ENCODE assay signal across 8 mouse cellular contexts in the genomic region with DNA sequence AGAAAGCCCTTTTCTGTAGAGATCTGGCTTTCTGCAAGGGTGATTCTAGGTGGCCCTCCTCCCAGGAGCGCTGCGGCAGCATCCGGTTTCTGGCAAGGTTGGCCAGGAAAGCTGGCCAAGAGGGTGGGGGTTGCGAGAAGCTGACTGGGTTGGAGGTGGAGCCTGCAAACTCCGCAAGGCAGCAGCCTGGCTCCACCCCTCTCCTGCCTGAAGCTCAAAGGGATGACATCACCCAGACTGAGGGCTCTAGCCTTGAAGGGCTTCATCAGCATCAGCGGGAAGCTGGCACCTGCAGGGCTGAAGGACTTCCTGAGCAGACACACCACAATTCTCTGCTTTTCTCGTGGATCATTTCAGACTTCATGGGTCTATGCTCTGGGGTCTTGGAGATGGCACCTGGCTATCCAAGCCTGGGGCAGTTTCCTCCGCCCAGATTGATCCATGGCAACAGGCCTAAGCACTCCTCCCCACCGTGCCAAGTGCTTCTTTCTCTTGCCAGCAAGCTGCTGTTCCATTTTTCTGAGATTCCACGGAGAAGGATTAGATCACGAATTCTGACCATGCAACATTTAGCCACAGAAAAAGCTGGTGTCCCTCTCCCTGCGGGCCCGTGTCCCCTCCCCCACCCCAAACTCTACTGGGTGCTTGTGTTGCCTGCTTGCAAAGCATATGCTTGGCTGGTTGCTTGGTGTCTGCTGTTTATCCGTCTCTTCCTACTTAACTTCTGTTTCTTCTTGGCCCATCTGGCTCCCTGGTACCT. TPM values are rescaled to one million over a fixed set of nuclear protein-coding genes. Genes with fewer than 3 reads are reported as not detected.
A peak's percentile ranks its signal among the peaks of the same experiment; 100 is the strongest.
DNase-seq lines count a peak whose midpoint lies in the region; ATAC-seq lines count a peak whose summit lies in the region.

No protein-coding gene starts in this region.

- WGBS in hindbrain, embryonic 16.5 days, result 5% methylated on average over 14 of the region's 14 CpGs

- peak overlapping the region; percentile 27 for H3K4me3 ChIP-seq in hindbrain, embryonic 16.5 days (ENCODE audit: low read length)

- H3K4me1 ChIP-seq in hindbrain, embryonic 16.5 days (ENCODE audit: control insufficient read depth, insufficient read depth, low read depth, low read length), result peaks cover 24% of the 10 kb centered on the region

- no peaks in the 10 kb centered on the region for H3K9me3 ChIP-seq in hindbrain, embryonic 16.5 days (ENCODE audit: control insufficient read depth, low read length)

- peak; percentile 96 to 98 for DNase-seq in adrenal gland, adult (ENCODE audit: inconsistent age in 2 of 2, low spot score in 1 of 2)
- peak; percentile 91 for DNase-seq in embryo, embryonic 10 days (ENCODE audit: low spot score)
- DNase-seq in gastrocnemius, postnatal 10 days, result peak; percentile 77
- peak; percentile 80 to 82 for DNase-seq in layer of hippocampus, postnatal 36 days
- DNase-seq in lung, postnatal 10 days, result peak; percentile 94
- peak; percentile 86 for DNase-seq in ovary, postnatal 36 days (ENCODE audit: low spot score)
- peak; percentile 69 for DNase-seq in urinary bladder, postnatal 25 days (ENCODE audit: low spot score)

- peak overlapping the region; percentile 78 for H3K27ac ChIP-seq in hindbrain, embryonic 16.5 days (ENCODE audit: low read depth, low read length)

- peak; percentile 94 for ATAC-seq in hindbrain, embryonic 16.5 days

- no peaks in the 10 kb centered on the region for H3K36me3 ChIP-seq in hindbrain, embryonic 16.5 days (ENCODE audit: control insufficient read depth, insufficient read depth, low read length)

- peak overlapping the region; percentile 59 for H3K4me2 ChIP-seq in hindbrain, embryonic 16.5 days (ENCODE audit: low read length)

- H3K27me3 ChIP-seq in hindbrain, embryonic 16.5 days (replicated peaks; ENCODE audit: control insufficient read depth, insufficient read depth, low read length), result no peaks in the 10 kb centered on the region

- H3K9ac ChIP-seq in hindbrain, embryonic 16.5 days (ENCODE audit: low read depth, low read length), result peak overlapping the region; percentile 54

RNA-seq across cellular contexts. Expression of a gene that starts 37.0 kb away (rescaled TPM):
- 10 to 100 TPM; 28.7 to 34.4 TPM for total RNA-seq in gastrocnemius, postnatal 10 days (2021)
- 43.0 and 49.9 TPM in 2 replicates for polyA plus RNA-seq in hindbrain, embryonic 16.5 days (2015; fragmentation: Nextera tagmentation; extraction: Ambion mirVana)
- total RNA-seq in layer of hippocampus, postnatal 36 days (2021), result 10 to 100 TPM; 42.5 to 43.2 TPM

Comparison
In these comparisons a context has a peak if more than half of its experiments do, and no peak if none do; other contexts are left out.
1. Peak in every context shown above with its lines: DNase-seq, ATAC-seq, H3K4me3 ChIP-seq and H3K27ac ChIP-seq.